Mouse (Mus musculus) stomach, adult 2 months (tissue): ENCODE measurements around the gene Rbm24. TPM values are rescaled to one million over a fixed set of nuclear protein-coding genes. Genes with fewer than 3 reads are reported as not detected.

Experiments used
- polyA plus RNA-seq: library from polyadenylated mRNA; depleted of rRNA; stranded (reverse); fragments of >200 nt; gene quantifications from 2 replicates; pipeline ENCODE4 v1.2.3, GENCODE M21; 2012; rRNA removed

Rbm24 gene
- polyA plus RNA-seq = 24.2 and 25.0 TPM in 2 replicates

GRCm38 (mm10) chr13:46418141-46418601, at the start of gene Rbm24:
Rbm24 (plus strand) TSS chr13:46418434.

Other genes starting within 250 kb of the Rbm24 start
- gene Stmnd1, start 144.7 kb upstream of the Rbm24 start, polyA plus RNA-seq = not detected in 2 replicates
- gene Cap2, start 83.4 kb downstream of the Rbm24 start, polyA plus RNA-seq = 6.4 and 7.8 TPM in 2 replicates